Mouse (Mus musculus) liver, embryonic 12.5 days (tissue): ENCODE measurements at regions not wholly inside any gene's neighbourhood (a gene's known extent, or its start where the extent isn't known, plus 50 kb on each side); places are given as distances from the start of the nearest gene placed in this dataset.

Source experiments
- ATAC-seq: fragments of 200-750 bp; cut with Nextera tagmentation; 2 replicates; pipeline ENCODE4 v1.8.0; 2017; ENCODE audit warnings: moderate number of reproducible peaks, mild to moderate bottlenecking, moderate library complexity
- H3K27ac ChIP-seq: fragments of 300-500 bp; sonication (generic); 2 replicates; pipeline ENCODE4 v1.5.1; 2016; ENCODE audit warnings: mild to moderate bottlenecking
- H3K27me3 ChIP-seq: fragments of 300-500 bp; sonication (generic); replicated peaks from 2 replicates; pipeline ENCODE4 v1.6.1; 2016; ENCODE audit warnings: mild to moderate bottlenecking, moderate library complexity
- H3K36me3 ChIP-seq: fragments of 300-500 bp; sonication (generic); 2 replicates; pipeline ENCODE4 v1.6.1; 2016; ENCODE audit warnings: mild to moderate bottlenecking, moderate library complexity
- H3K4me1 ChIP-seq: fragments of 300-500 bp; sonication (generic); 2 replicates; pipeline ENCODE4 v1.6.1; 2016
- H3K4me2 ChIP-seq: fragments of 300-500 bp; sonication (generic); 2 replicates; pipeline ENCODE4 v1.6.1; 2016; ENCODE audit warnings: mild to moderate bottlenecking, moderate library complexity
- H3K4me3 ChIP-seq: fragments of 300-500 bp; sonication (generic); 2 replicates; pipeline ENCODE4 v1.5.1; 2016; ENCODE audit warnings: mild to moderate bottlenecking, moderate library complexity
- H3K9ac ChIP-seq: fragments of 300-500 bp; sonication (generic); 2 replicates; pipeline ENCODE4 v1.6.1; 2016; ENCODE audit warnings: mild to moderate bottlenecking, moderate library complexity
- H3K9me3 ChIP-seq: fragments of 300-500 bp; sonication (generic); replicated peaks from 2 replicates; pipeline ENCODE4 v1.6.1; 2016; ENCODE audit warnings: mild to moderate bottlenecking, moderate library complexity
- WGBS: fragments of 180-500 bp; shearing (Covaris S2); methylation state at CpG from one replicate; pipeline ENCODE4 v1.1.7; 2016; ENCODE audit not compliant: insufficient replicate concordance; 5-methylcytosine and 5-hydroxymethylcytosine counted together

GRCm38 (mm10) chr16:76821261-76821660 lies 192.2 kb upstream of the Usp25 start:
- ATAC-seq, result no peak
- 83% methylated on average over 10 of the region's 10 CpGs for WGBS
- no peak overlapping the region for H3K4me2 ChIP-seq

GRCm38 (mm10) chr16:76816056-76816885 lies 197.2 kb upstream of the Usp25 start:
- Histone ChIP-seq H3K4me3 (no peak overlapping the region), H3K4me1 (no peaks in the 10 kb centered on the region), H3K27ac (no peak overlapping the region), H3K4me2 (no peak overlapping the region), H3K9me3 (no peaks in the 10 kb centered on the region), H3K27me3 (no peaks in the 10 kb centered on the region), H3K9ac (no peak overlapping the region), H3K36me3 (no peaks in the 10 kb centered on the region)
- 71% methylated on average over 17 of the region's 17 CpGs for WGBS
- ATAC-seq, result no peak

More at GRCm38 (mm10) chr16:76821261-76821660, 192.2 kb upstream of the Usp25 start:
- Histone ChIP-seq H3K27me3 (no peaks in the 10 kb centered on the region), H3K4me3 (no peak overlapping the region), H3K27ac (no peak overlapping the region), H3K9ac (no peak overlapping the region), H3K4me1 (no peaks in the 10 kb centered on the region), H3K36me3 (no peaks in the 10 kb centered on the region), H3K9me3 (no peaks in the 10 kb centered on the region)

GRCm38 (mm10) chr16:76803725-76804124 lies 209.8 kb upstream of the Usp25 start:
- ATAC-seq, result no peak
- 32% methylated on average over 3 of the region's 3 CpGs for WGBS
- no peak overlapping the region for H3K4me2 ChIP-seq
- H3K4me1 ChIP-seq, result no peaks in the 10 kb centered on the region
- H3K36me3 ChIP-seq, result no peaks in the 10 kb centered on the region
- no peak overlapping the region for H3K4me3 ChIP-seq
- H3K9me3 ChIP-seq, result 0 out of 2 replicates have a peak, but pooled peaks cover 3% of the 10 kb centered on the region
- H3K9ac ChIP-seq, result no peak overlapping the region
- no peaks in the 10 kb centered on the region for H3K27me3 ChIP-seq
- H3K27ac ChIP-seq, result no peak overlapping the region

- Histone ChIP-seq H3K27ac (no peak overlapping the region), H3K9ac (no peak overlapping the region), H3K36me3 (no peaks in the 10 kb centered on the region), H3K27me3 (no peaks in the 10 kb centered on the region), H3K4me1 (no peaks in the 10 kb centered on the region), H3K4me2 (no peak overlapping the region), H3K9me3 (no peaks in the 10 kb centered on the region), H3K4me3 (no peak overlapping the region)
- no peak for ATAC-seq
- WGBS, result 70% methylated on average over 6 of the region's 6 CpGs
These were observed 226.9 kb upstream of the Usp25 start for GRCm38 (mm10) chr16:76786405-76787155.

GRCm38 (mm10) chr16:76782656-76783055 lies 230.8 kb upstream of the Usp25 start:
- Histone ChIP-seq H3K27ac (no peak overlapping the region), H3K4me1 (no peaks in the 10 kb centered on the region), H3K9ac (no peak overlapping the region), H3K27me3 (no peaks in the 10 kb centered on the region), H3K4me2 (no peak overlapping the region), H3K4me3 (no peak overlapping the region), H3K9me3 (no peaks in the 10 kb centered on the region), H3K36me3 (no peaks in the 10 kb centered on the region)
- 64% methylated on average over 5 of the region's 5 CpGs for WGBS
- ATAC-seq, result no peak

- no peak overlapping the region for H3K27ac ChIP-seq
- ATAC-seq, result no peak
- H3K4me3 ChIP-seq, result no peak overlapping the region
- H3K4me1 ChIP-seq, result no peaks in the 10 kb centered on the region
- no peaks in the 10 kb centered on the region for H3K9me3 ChIP-seq
- no peaks in the 10 kb centered on the region for H3K27me3 ChIP-seq
- 66% methylated on average over 2 of the region's 2 CpGs for WGBS
- no peaks in the 10 kb centered on the region for H3K36me3 ChIP-seq
- H3K9ac ChIP-seq, result no peak overlapping the region
- H3K4me2 ChIP-seq, result no peak overlapping the region
These were observed 237.7 kb upstream of the Usp25 start for GRCm38 (mm10) chr16:76775790-76776189.

- Histone ChIP-seq H3K9me3 (no peaks in the 10 kb centered on the region), H3K4me2 (no peak overlapping the region), H3K27me3 (no peaks in the 10 kb centered on the region), H3K27ac (no peak overlapping the region), H3K4me3 (no peak overlapping the region), H3K4me1 (no peaks in the 10 kb centered on the region), H3K9ac (no peak overlapping the region), H3K36me3 (no peaks in the 10 kb centered on the region)
- WGBS, result 71% methylated on average over 8 of the region's 8 CpGs
- no peak for ATAC-seq
These were observed 239.5 kb upstream of the Usp25 start for GRCm38 (mm10) chr16:76774032-76774431.

- no peak for ATAC-seq
- Histone ChIP-seq H3K9ac (no peak overlapping the region), H3K9me3 (no peaks in the 10 kb centered on the region), H3K27ac (no peak overlapping the region), H3K4me2 (no peak overlapping the region), H3K27me3 (no peaks in the 10 kb centered on the region), H3K36me3 (no peaks in the 10 kb centered on the region), H3K4me3 (no peak overlapping the region), H3K4me1 (no peaks in the 10 kb centered on the region)
These were observed 240.0 kb upstream of the Usp25 start for GRCm38 (mm10) chr16:76773466-76773865.

GRCm38 (mm10) chr16:76768607-76769006 lies 244.9 kb upstream of the Usp25 start:
- Histone ChIP-seq H3K4me2 (no peak overlapping the region), H3K4me3 (no peak overlapping the region), H3K36me3 (no peaks in the 10 kb centered on the region), H3K27ac (no peak overlapping the region), H3K9me3 (no peaks in the 10 kb centered on the region), H3K4me1 (0 out of 2 replicates have a peak, but pooled peaks cover 4% of the 10 kb centered on the region), H3K9ac (no peak overlapping the region), H3K27me3 (no peaks in the 10 kb centered on the region)
- ATAC-seq, result no peak
- 69% methylated on average over 9 of the region's 9 CpGs for WGBS

- ATAC-seq, result no peak
- 50% methylated on average over 3 of the region's 3 CpGs for WGBS
- Histone ChIP-seq H3K27me3 (no peaks in the 10 kb centered on the region), H3K27ac (no peak overlapping the region), H3K9me3 (no peaks in the 10 kb centered on the region), H3K36me3 (no peaks in the 10 kb centered on the region), H3K4me2 (no peak overlapping the region), H3K4me1 (peaks cover 7% of the 10 kb centered on the region; the same call in 1 of the 2 replicates), H3K9ac (no peak overlapping the region), H3K4me3 (no peak overlapping the region)
These were observed 246.9 kb upstream of the Usp25 start for GRCm38 (mm10) chr16:76766636-76767035.

- Histone ChIP-seq H3K4me2 (no peak overlapping the region), H3K4me3 (no peak overlapping the region), H3K27ac (no peak overlapping the region), H3K27me3 (no peaks in the 10 kb centered on the region), H3K36me3 (no peaks in the 10 kb centered on the region), H3K9ac (no peak overlapping the region), H3K4me1 (peaks cover 7% of the 10 kb centered on the region; the same call in 1 of the 2 replicates), H3K9me3 (no peaks in the 10 kb centered on the region)
- ATAC-seq, result no peak
- 64% methylated on average over 7 of the region's 7 CpGs for WGBS
These were observed 248.0 kb upstream of the Usp25 start for GRCm38 (mm10) chr16:76765536-76765935.

GRCm38 (mm10) chr16:76764994-76765393 lies 248.5 kb upstream of the Usp25 start:
- H3K27me3 ChIP-seq, result no peaks in the 10 kb centered on the region
- no peaks in the 10 kb centered on the region for H3K36me3 ChIP-seq
- 60% methylated on average over 5 of the region's 5 CpGs for WGBS
- H3K9me3 ChIP-seq, result no peaks in the 10 kb centered on the region
- no peak overlapping the region for H3K4me2 ChIP-seq
- no peak overlapping the region for H3K9ac ChIP-seq
- ATAC-seq, result no peak
- peaks cover 7% of the 10 kb centered on the region; the same call in 1 of the 2 replicates for H3K4me1 ChIP-seq
- H3K27ac ChIP-seq, result no peak overlapping the region
- H3K4me3 ChIP-seq, result no peak overlapping the region
